Mouse (Mus musculus): ENCODE results near the gene Metap2. TPM values are rescaled to one million over a fixed set of nuclear protein-coding genes. Genes with fewer than 3 reads are reported as not detected.

The Metap2 gene
- polyA plus RNA-seq, 1 experiment from 2014 or later, result 138 TPM

Other genes starting within 250 kb of the Metap2 start
- gene Usp44, start 65.5 kb downstream of the Metap2 start, polyA plus RNA-seq (2015; fragmentation: Nextera tagmentation; extraction: Ambion mirVana), result 0.27 and 0.29 TPM in 2 replicates
- 52.1 and 54.0 TPM in 2 replicates for gene Vezt, start 138.7 kb upstream of the Metap2 start, polyA plus RNA-seq (2015; fragmentation: Nextera tagmentation; extraction: Ambion mirVana)
- gene Fgd6, start 138.9 kb upstream of the Metap2 start, polyA plus RNA-seq (2015; fragmentation: Nextera tagmentation; extraction: Ambion mirVana), result 2.2 and 2.5 TPM in 2 replicates

All from hindbrain, embryonic 16.5 days (tissue).